Mouse (Mus musculus): Measurements from ENCODE around the gene Lrp2. TPM values are rescaled to one million over a fixed set of nuclear protein-coding genes. Genes with fewer than 3 reads are reported as not detected.

Lrp2 gene
- total RNA-seq, 2 experiments from 2014 or later = 0.07 TPM

- TF ChIP-seq CTCF (IDR thresholded peaks at IDR 0.05) = no peak
- Histone ChIP-seq H3K4me3 (no peak overlapping the region), H3K27ac (no peak overlapping the region)
- intact Hi-C loops (cut with DNase I) = loop anchor here (5.0 to 10.0 kb wide), 2 partner anchors 313 to 860 kb away; no protein-coding TSS in a partner anchor
- no peak for DNase-seq (ENCODE audit: extremely low spot score in 1 of 2, low spot score in 2 of 2)
Measured at GRCm38 (mm10) chr2:69424829-69425228, 161.0 kb downstream of the Lrp2 start.

DNA sequence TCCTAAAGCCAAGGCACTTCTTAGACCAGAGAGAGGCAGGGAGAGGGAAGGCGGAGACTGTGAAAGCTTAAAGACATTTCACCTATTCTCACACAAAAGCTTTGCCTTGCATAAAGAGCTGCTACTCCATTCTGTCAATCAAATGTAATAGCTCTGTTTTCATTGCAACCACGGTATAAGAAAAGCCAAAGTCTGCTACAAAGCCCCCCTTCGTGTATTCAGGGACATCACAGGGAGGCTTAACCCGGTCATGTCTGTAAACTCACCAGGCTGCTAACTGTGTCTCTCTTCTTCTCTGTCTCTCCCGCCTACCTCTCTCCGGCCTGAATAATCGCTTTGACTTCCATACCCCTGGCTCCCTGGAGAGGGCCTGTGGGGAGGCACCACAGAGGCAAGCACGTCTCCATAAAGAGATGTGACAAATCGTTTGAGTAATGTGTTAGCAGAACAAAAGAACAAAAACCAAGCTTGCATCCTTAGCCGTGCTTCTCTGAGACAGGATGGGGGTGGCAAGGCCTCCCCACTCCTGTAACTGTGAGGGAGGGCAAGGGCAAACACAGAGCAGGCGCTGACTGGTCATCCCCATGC lies 167.5 kb downstream of the Lrp2 start:
- H3K27ac ChIP-seq = no peak overlapping the region
- DNase-seq (ENCODE audit: extremely low spot score in 1 of 2, low spot score in 2 of 2) = no peak
- intact Hi-C loops (cut with DNase I) = no loop called here
- no peak for TF ChIP-seq CTCF (IDR thresholded peaks at IDR 0.05)
- no peak overlapping the region for H3K4me3 ChIP-seq

DNA sequence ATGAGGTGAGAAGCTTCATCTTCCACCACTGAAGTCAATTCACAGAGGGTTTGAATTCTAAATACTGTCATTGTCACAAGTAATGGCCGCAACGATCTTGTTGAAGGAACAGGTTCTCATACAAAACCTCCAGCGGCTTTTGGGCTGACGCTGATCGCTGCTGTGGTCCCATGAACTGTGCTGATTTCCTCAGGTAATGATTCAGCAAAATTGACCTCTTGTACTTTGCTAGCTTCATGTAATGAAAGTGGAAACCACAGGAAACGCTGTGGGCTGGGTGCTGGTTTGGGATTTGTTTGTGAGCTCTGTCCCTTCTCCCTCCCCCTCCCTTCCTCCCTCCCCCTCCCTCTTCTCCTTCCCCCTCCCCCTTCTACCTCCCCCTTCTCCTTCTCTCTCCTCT lies 170.8 kb downstream of the Lrp2 start:
- no peak for TF ChIP-seq CTCF (IDR thresholded peaks at IDR 0.05)
- H3K27ac ChIP-seq = no peak overlapping the region
- no peak for DNase-seq (ENCODE audit: extremely low spot score in 1 of 2, low spot score in 2 of 2)
- intact Hi-C loops (cut with DNase I) = no loop called here
- H3K4me3 ChIP-seq = no peak overlapping the region

- intact Hi-C loops (cut with DNase I) = no loop called here
Measured at GRCm38 (mm10) chr2:69414539-69414938, 171.3 kb downstream of the Lrp2 start.

DNA sequence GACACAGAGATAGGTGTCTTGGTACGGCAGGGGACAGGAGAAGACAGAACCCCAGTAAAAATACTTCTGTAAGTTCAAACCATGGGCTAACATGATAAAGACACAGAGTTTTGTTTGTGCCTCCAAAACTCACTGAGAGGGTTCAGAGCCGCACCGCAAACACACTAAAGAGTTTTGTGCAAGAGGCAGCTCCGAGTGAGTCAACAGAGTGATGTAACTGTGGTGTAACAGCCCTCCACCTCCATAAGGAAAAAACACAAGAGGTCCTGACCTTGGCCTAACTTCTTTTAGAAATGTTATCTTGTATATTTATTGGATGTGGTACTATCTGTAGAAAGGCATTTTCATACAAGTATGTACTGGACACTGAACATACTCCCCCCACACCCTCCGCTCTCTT lies 180.2 kb downstream of the Lrp2 start:
- TF ChIP-seq CTCF (IDR thresholded peaks at IDR 0.05) = no peak
- H3K4me3 ChIP-seq = no peak overlapping the region
- no peak overlapping the region for H3K27ac ChIP-seq
- intact Hi-C loops (cut with DNase I) = no loop called here
- no peak for DNase-seq (ENCODE audit: extremely low spot score in 1 of 2, low spot score in 2 of 2)

More at GRCm38 (mm10) chr2:69414539-69414938, 171.3 kb downstream of the Lrp2 start:
- no peak for DNase-seq (ENCODE audit: extremely low spot score in 1 of 2, low spot score in 2 of 2)
- Histone ChIP-seq H3K4me3 (no peak overlapping the region), H3K27ac (no peak overlapping the region)
- no peak for TF ChIP-seq CTCF (IDR thresholded peaks at IDR 0.05)

DNA sequence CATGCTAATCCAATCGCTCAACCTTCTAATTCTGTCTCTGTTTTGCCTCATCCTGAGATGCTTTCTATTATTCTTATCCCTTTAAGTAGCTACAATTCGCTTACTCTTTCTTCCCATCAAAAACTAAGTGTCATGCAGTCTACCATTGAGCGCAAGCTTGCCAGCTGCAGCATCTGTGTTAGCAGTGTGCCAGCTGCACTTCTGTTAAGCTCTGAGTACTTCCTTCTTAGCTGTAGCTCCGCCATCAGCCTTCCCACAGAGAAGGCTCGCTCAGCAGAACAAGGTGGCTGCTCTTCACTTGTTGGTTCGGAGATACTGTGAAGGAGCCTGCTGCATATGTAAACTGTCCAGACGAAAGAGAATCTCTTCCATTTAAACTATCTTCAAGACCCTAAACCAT lies 183.6 kb downstream of the Lrp2 start:
- no peak for DNase-seq (ENCODE audit: extremely low spot score in 1 of 2, low spot score in 2 of 2)
- Histone ChIP-seq H3K4me3 (no peak overlapping the region), H3K27ac (no peak overlapping the region)
- TF ChIP-seq CTCF (IDR thresholded peaks at IDR 0.05) = no peak
- intact Hi-C loops (cut with DNase I) = no loop called here

GRCm38 (mm10) chr2:69401891-69402290 lies 184.0 kb downstream of the Lrp2 start:
- TF ChIP-seq CTCF (IDR thresholded peaks at IDR 0.05) = no peak
- intact Hi-C loops (cut with DNase I) = no loop called here

GRCm38 (mm10) chr2:69400866-69401604 lies 184.8 kb downstream of the Lrp2 start:
- Histone ChIP-seq H3K27ac (no peak overlapping the region), H3K4me3 (no peak overlapping the region)
- TF ChIP-seq CTCF (IDR thresholded peaks at IDR 0.05) = no peak
- intact Hi-C loops (cut with DNase I) = no loop called here
- no peak for DNase-seq (ENCODE audit: extremely low spot score in 1 of 2, low spot score in 2 of 2)

More at GRCm38 (mm10) chr2:69401891-69402290, 184.0 kb downstream of the Lrp2 start:
- H3K4me3 ChIP-seq = no peak overlapping the region
- DNase-seq (ENCODE audit: extremely low spot score in 1 of 2, low spot score in 2 of 2) = no peak
- no peak overlapping the region for H3K27ac ChIP-seq

DNA sequence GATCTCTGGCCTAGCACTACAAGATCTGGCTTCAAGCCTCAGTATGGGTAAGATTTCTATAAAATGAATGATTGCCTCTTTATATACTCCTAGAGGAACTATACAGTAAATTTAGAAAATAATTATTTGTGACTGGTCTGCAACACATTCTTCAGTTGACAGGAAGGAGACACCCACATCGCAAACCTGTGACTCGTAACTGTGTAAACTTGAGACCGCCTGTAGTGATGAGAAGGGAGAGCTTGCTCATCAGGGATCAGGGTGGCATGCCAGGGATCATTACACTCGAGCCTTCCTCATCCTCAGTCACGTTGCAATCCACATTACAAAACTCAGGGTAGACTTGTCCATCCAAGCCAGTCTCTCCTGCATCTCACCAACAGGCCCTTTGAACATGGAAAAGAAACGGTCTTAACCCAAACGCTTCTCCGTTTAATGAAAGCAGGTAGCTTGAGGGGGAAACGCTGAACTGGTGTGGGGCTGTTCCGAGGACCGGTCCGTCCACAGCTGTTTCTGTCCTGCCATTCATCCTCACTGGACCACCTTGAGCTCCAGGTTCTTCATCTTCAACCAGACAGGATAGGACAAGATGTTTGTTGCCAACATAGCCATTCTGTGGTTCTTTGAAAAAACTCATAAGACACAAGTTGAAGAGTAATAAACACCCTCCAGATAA lies 189.0 kb downstream of the Lrp2 start:
- no peak overlapping the region for H3K27ac ChIP-seq
- TF ChIP-seq CTCF (IDR thresholded peaks at IDR 0.05) = no peak
- intact Hi-C loops (cut with DNase I) = no loop called here
- no peak for DNase-seq (ENCODE audit: extremely low spot score in 1 of 2, low spot score in 2 of 2)
- no peak overlapping the region for H3K4me3 ChIP-seq

GRCm38 (mm10) chr2:69395597-69396248 lies 190.1 kb downstream of the Lrp2 start:
- no peak for DNase-seq (ENCODE audit: extremely low spot score in 1 of 2, low spot score in 2 of 2)
- intact Hi-C loops (cut with DNase I) = no loop called here
- no peak for TF ChIP-seq CTCF (IDR thresholded peaks at IDR 0.05)

DNA sequence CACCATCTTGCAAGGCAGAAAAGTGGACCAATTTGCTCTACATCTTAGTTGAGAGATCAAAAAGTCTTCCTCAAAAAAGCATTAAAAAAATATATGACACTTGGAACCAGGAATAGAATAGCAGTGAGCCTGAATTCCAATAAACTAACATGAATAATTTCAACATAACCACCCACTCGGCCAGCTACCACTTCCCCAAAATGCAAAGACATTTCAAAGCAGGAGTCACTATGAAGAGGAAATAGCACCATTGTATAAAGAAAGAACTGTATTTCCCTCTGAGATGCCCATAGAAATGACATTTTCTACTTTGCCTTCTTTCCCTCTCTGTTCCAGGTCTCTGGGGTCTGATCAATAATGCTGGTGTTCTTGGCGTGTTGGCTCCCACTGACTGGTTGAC lies 191.9 kb downstream of the Lrp2 start:
- TF ChIP-seq CTCF (IDR thresholded peaks at IDR 0.05) = no peak
- intact Hi-C loops (cut with DNase I) = no loop called here
- H3K4me3 ChIP-seq = no peak overlapping the region
- H3K27ac ChIP-seq = no peak overlapping the region
- no peak for DNase-seq (ENCODE audit: extremely low spot score in 1 of 2, low spot score in 2 of 2)

More at GRCm38 (mm10) chr2:69395597-69396248, 190.1 kb downstream of the Lrp2 start:
- Histone ChIP-seq H3K4me3 (no peak overlapping the region), H3K27ac (no peak overlapping the region)

Data from left cerebral cortex, adult 2 months (tissue).